Mouse (Mus musculus): ENCODE results near the gene Zfhx2.
A peak's percentile ranks its signal among the peaks of the same experiment; 100 is the strongest.

Zfhx2 gene

GRCm38 (mm10) chr14:55092011-55092577, at the start of gene Zfhx2:
Zfhx2 (minus strand) TSS chr14:55092324.
- peak; percentile 84 for DNase-seq (ENCODE audit: low read depth, low spot score)

- no peak for DNase-seq (ENCODE audit: low read depth, low spot score)
These were observed 47.2 kb upstream of the Zfhx2 start for GRCm38 (mm10) chr14:55139313-55139712.

GRCm38 (mm10) chr14:55135676-55136075, 43.6 kb upstream of the Zfhx2 start:
- no peak for DNase-seq (ENCODE audit: low read depth, low spot score)

- no peak for DNase-seq (ENCODE audit: low read depth, low spot score)
These were observed 34.4 kb upstream of the Zfhx2 start for GRCm38 (mm10) chr14:55126521-55126920.

- DNase-seq (ENCODE audit: low read depth, low spot score): no peak
These were observed 33.6 kb upstream of the Zfhx2 start for GRCm38 (mm10) chr14:55125711-55126110.

GRCm38 (mm10) chr14:55122359-55122758, 30.2 kb upstream of the Zfhx2 start:
- no peak for DNase-seq (ENCODE audit: low read depth, low spot score)

GRCm38 (mm10) chr14:55121947-55122346, 29.8 kb upstream of the Zfhx2 start:
- peak; percentile 53 for DNase-seq (ENCODE audit: low read depth, low spot score)

GRCm38 (mm10) chr14:55119421-55120134, 27.5 kb upstream of the Zfhx2 start:
- DNase-seq (ENCODE audit: low read depth, low spot score): no peak

GRCm38 (mm10) chr14:55118852-55119251, 26.7 kb upstream of the Zfhx2 start:
- DNase-seq (ENCODE audit: low read depth, low spot score): no peak

GRCm38 (mm10) chr14:55116425-55117200, 24.5 kb upstream of the Zfhx2 start, which contains the start of gene Jph4:
Jph4 (minus strand) TSS chr14:55116935.
- no peak for DNase-seq (ENCODE audit: low read depth, low spot score)

GRCm38 (mm10) chr14:55115846-55116245, 23.7 kb upstream of the Zfhx2 start:
- DNase-seq (ENCODE audit: low read depth, low spot score): no peak

- no peak for DNase-seq (ENCODE audit: low read depth, low spot score)
These were observed 22.9 kb upstream of the Zfhx2 start for GRCm38 (mm10) chr14:55114759-55115701.

GRCm38 (mm10) chr14:55113975-55114645, 22.0 kb upstream of the Zfhx2 start:
- no peak for DNase-seq (ENCODE audit: low read depth, low spot score)

- no peak for DNase-seq (ENCODE audit: low read depth, low spot score)
These were observed 21.3 kb upstream of the Zfhx2 start for GRCm38 (mm10) chr14:55113351-55113974.

- no peak for DNase-seq (ENCODE audit: low read depth, low spot score)
These were observed 19.6 kb upstream of the Zfhx2 start for GRCm38 (mm10) chr14:55111720-55112119.

GRCm38 (mm10) chr14:55110076-55110475, 18.0 kb upstream of the Zfhx2 start:
- no peak for DNase-seq (ENCODE audit: low read depth, low spot score)

- no peak for DNase-seq (ENCODE audit: low read depth, low spot score)
These were observed 17.1 kb upstream of the Zfhx2 start for GRCm38 (mm10) chr14:55109048-55109873.

- DNase-seq (ENCODE audit: low read depth, low spot score): no peak
These were observed 16.2 kb upstream of the Zfhx2 start for GRCm38 (mm10) chr14:55108202-55108870.

GRCm38 (mm10) chr14:55106990-55107389, 14.9 kb upstream of the Zfhx2 start:
- no peak for DNase-seq (ENCODE audit: low read depth, low spot score)

Data from retina, adult 2 months (tissue).